Mouse (Mus musculus): Measurements from ENCODE around the gene Srrd. TPM values are rescaled to one million over a fixed set of nuclear protein-coding genes. Genes with fewer than 3 reads are reported as not detected.

Srrd gene
- polyA plus RNA-seq, 1 experiment from 2014 or later = 9.4 TPM

- TF ChIP-seq EP300 (IDR thresholded peaks at IDR 0.05; ENCODE audit: low read depth) (no peak), CTCF (IDR thresholded peaks at IDR 0.05; ENCODE audit: low read depth) (no peak)
- ATAC-seq (no peak), DNase-seq (peak; percentile 15)
- Histone ChIP-seq H3K4me3 (ENCODE audit: low read depth, low read length) (no peak overlapping the region), H3K4me2 (ENCODE audit: low read depth, low read length) (no peak overlapping the region), H3K27me3 (ENCODE audit: insufficient read depth, low read length) (no peaks in the 10 kb centered on the region), H3K4me1 (ENCODE audit: insufficient read depth) (peaks cover 97% of the 10 kb centered on the region), H3K36me3 (replicated peaks; ENCODE audit: insufficient read depth, low read length) (no peaks in the 10 kb centered on the region; the same call in 1 of the 2 replicates), H3K9ac (replicated peaks) (no peak overlapping the region), H3K9me3 (ENCODE audit: low read length) (no peaks in the 10 kb centered on the region), H3K27ac (ENCODE audit: low read depth) (0 out of 2 replicates have a peak overlapping the region, but pooled peaks have one; percentile 71)
- 66% methylated on average over 8 of the region's 8 CpGs for WGBS (ENCODE audit: insufficient replicate concordance)
These were observed 47.3 kb downstream of the Srrd start for GRCm38 (mm10) chr5:112295564-112295963.

- Histone ChIP-seq H3K27ac (ENCODE audit: low read depth) (peak overlapping the region; percentile 36), H3K27me3 (ENCODE audit: insufficient read depth, low read length) (no peaks in the 10 kb centered on the region), H3K9me3 (ENCODE audit: low read length) (no peaks in the 10 kb centered on the region), H3K4me2 (ENCODE audit: low read depth, low read length) (no peak overlapping the region), H3K36me3 (replicated peaks; ENCODE audit: insufficient read depth, low read length) (no peaks in the 10 kb centered on the region; the same call in 1 of the 2 replicates), H3K4me3 (ENCODE audit: low read depth, low read length) (no peak overlapping the region), H3K4me1 (ENCODE audit: insufficient read depth) (peaks cover 95% of the 10 kb centered on the region), H3K9ac (replicated peaks) (no peak overlapping the region)
- WGBS (ENCODE audit: insufficient replicate concordance) = 46% methylated on average over 8 of the region's 8 CpGs
- DNase-seq = peak; percentile 17
- no peak for ATAC-seq
- no peak for TF ChIP-seq EP300 (IDR thresholded peaks at IDR 0.05; ENCODE audit: low read depth)
- TF ChIP-seq CTCF (IDR thresholded peaks at IDR 0.05; ENCODE audit: low read depth) = no peak
These were observed 47.7 kb downstream of the Srrd start for GRCm38 (mm10) chr5:112295162-112295561.

- Histone ChIP-seq H3K4me1 (ENCODE audit: insufficient read depth) (peaks cover 96% of the 10 kb centered on the region), H3K9me3 (ENCODE audit: low read length) (no peaks in the 10 kb centered on the region), H3K4me3 (ENCODE audit: low read depth, low read length) (no peak overlapping the region), H3K4me2 (ENCODE audit: low read depth, low read length) (no peak overlapping the region), H3K36me3 (replicated peaks; ENCODE audit: insufficient read depth, low read length) (no peaks in the 10 kb centered on the region; the same call in 1 of the 2 replicates), H3K9ac (replicated peaks) (no peak overlapping the region), H3K27ac (ENCODE audit: low read depth) (peak overlapping the region; percentile 36), H3K27me3 (ENCODE audit: insufficient read depth, low read length) (no peaks in the 10 kb centered on the region)
- no peak for TF ChIP-seq CTCF (IDR thresholded peaks at IDR 0.05; ENCODE audit: low read depth)
- no peak for TF ChIP-seq EP300 (IDR thresholded peaks at IDR 0.05; ENCODE audit: low read depth)
- 66% methylated on average over 4 of the region's 4 CpGs for WGBS (ENCODE audit: insufficient replicate concordance)
- DNase-seq = peak; percentile 33
- no peak for ATAC-seq
These were observed 48.1 kb downstream of the Srrd start for GRCm38 (mm10) chr5:112294696-112295095.

- DNase-seq (no peak), ATAC-seq (no peak)
- Histone ChIP-seq H3K4me1 (ENCODE audit: insufficient read depth) (peaks cover 94% of the 10 kb centered on the region), H3K36me3 (replicated peaks; ENCODE audit: insufficient read depth, low read length) (no peaks in the 10 kb centered on the region; the same call in 1 of the 2 replicates), H3K9me3 (ENCODE audit: low read length) (no peaks in the 10 kb centered on the region), H3K4me2 (ENCODE audit: low read depth, low read length) (no peak overlapping the region), H3K27ac (ENCODE audit: low read depth) (peak overlapping the region; percentile 39), H3K9ac (replicated peaks) (no peak overlapping the region; the same call in 1 of the 2 replicates), H3K4me3 (ENCODE audit: low read depth, low read length) (no peak overlapping the region), H3K27me3 (ENCODE audit: insufficient read depth, low read length) (no peaks in the 10 kb centered on the region)
- WGBS (ENCODE audit: insufficient replicate concordance) = 60% methylated on average over 2 of the region's 2 CpGs
- TF ChIP-seq EP300 (IDR thresholded peaks at IDR 0.05; ENCODE audit: low read depth) (no peak), CTCF (IDR thresholded peaks at IDR 0.05; ENCODE audit: low read depth) (no peak)
These were observed 49.0 kb downstream of the Srrd start for GRCm38 (mm10) chr5:112293800-112294199.

GRCm38 (mm10) chr5:112292343-112292980 is 50.4 kb downstream of the Srrd start:
- H3K4me3 ChIP-seq (ENCODE audit: low read depth, low read length) = no peak overlapping the region
- H3K9ac ChIP-seq (replicated peaks) = no peak overlapping the region
- no peaks in the 10 kb centered on the region for H3K27me3 ChIP-seq (ENCODE audit: insufficient read depth, low read length)
- no peak overlapping the region for H3K4me2 ChIP-seq (ENCODE audit: low read depth, low read length)
- H3K9me3 ChIP-seq (ENCODE audit: low read length) = no peaks in the 10 kb centered on the region
- peaks cover 2% of the 10 kb centered on the region; the same call in 1 of the 2 replicates for H3K36me3 ChIP-seq (replicated peaks; ENCODE audit: insufficient read depth, low read length)
- 74% methylated on average over 17 of the region's 17 CpGs for WGBS (ENCODE audit: insufficient replicate concordance)
- peaks cover 94% of the 10 kb centered on the region for H3K4me1 ChIP-seq (ENCODE audit: insufficient read depth)
- ATAC-seq = no peak
- TF ChIP-seq CTCF (IDR thresholded peaks at IDR 0.05; ENCODE audit: low read depth) (no peak), EP300 (IDR thresholded peaks at IDR 0.05; ENCODE audit: low read depth) (no peak)
- no peak for DNase-seq
- H3K27ac ChIP-seq (ENCODE audit: low read depth) = peak overlapping the region; percentile 39

GRCm38 (mm10) chr5:112291866-112292265 is 51.0 kb downstream of the Srrd start:
- H3K4me1 ChIP-seq (ENCODE audit: insufficient read depth) = peaks cover 94% of the 10 kb centered on the region
- H3K4me2 ChIP-seq (ENCODE audit: low read depth, low read length) = no peak overlapping the region
- peaks cover 2% of the 10 kb centered on the region; the same call in 1 of the 2 replicates for H3K36me3 ChIP-seq (replicated peaks; ENCODE audit: insufficient read depth, low read length)
- H3K9ac ChIP-seq (replicated peaks) = no peak overlapping the region
- H3K27me3 ChIP-seq (ENCODE audit: insufficient read depth, low read length) = no peaks in the 10 kb centered on the region
- H3K9me3 ChIP-seq (ENCODE audit: low read length) = no peaks in the 10 kb centered on the region
- ATAC-seq (no peak), DNase-seq (no peak)
- H3K27ac ChIP-seq (ENCODE audit: low read depth) = peak overlapping the region; percentile 39; the same call in 1 of the 2 replicates
- no peak overlapping the region for H3K4me3 ChIP-seq (ENCODE audit: low read depth, low read length)
- 80% methylated on average over 5 of the region's 5 CpGs for WGBS (ENCODE audit: insufficient replicate concordance)
- TF ChIP-seq EP300 (IDR thresholded peaks at IDR 0.05; ENCODE audit: low read depth) (no peak), CTCF (IDR thresholded peaks at IDR 0.05; ENCODE audit: low read depth) (no peak)

Measured in liver, postnatal 0 days (tissue).